Mouse (Mus musculus) heart, embryonic 16.5 days (tissue): ENCODE data around the gene P2rx7. TPM values are rescaled to one million over a fixed set of nuclear protein-coding genes. Genes with fewer than 3 reads are reported as not detected.
A peak's percentile ranks its signal among the peaks of the same experiment; 100 is the strongest.

Experiments used
- ATAC-seq: fragments of 200-750 bp; cut with Nextera tagmentation; replicated peaks from 2 replicates; pipeline ENCODE4 v1.8.0; 2017; ENCODE audit warnings: moderate number of reproducible peaks; ENCODE audit not compliant: insufficient read depth, low FRiP score; ENCODE audit errors: extremely low read depth
- H3K27ac ChIP-seq: fragments of 300-500 bp; sonication (generic); 2 replicates; pipeline ENCODE4 v1.5.1; 2014; ENCODE audit warnings: mild to moderate bottlenecking, low read length, control low read depth, moderate library complexity
- H3K27me3 ChIP-seq: fragments of 300-500 bp; sonication (generic); 2 replicates; pipeline ENCODE4 v1.6.1; 2014; ENCODE audit warnings: low read length, mixed read lengths; ENCODE audit not compliant: control insufficient read depth, insufficient read depth
- H3K36me3 ChIP-seq: fragments of 300-500 bp; sonication (generic); 2 replicates; pipeline ENCODE4 v1.6.1; 2014; ENCODE audit not compliant: control insufficient read depth, insufficient read depth
- H3K4me1 ChIP-seq: fragments of 300-500 bp; sonication (generic); 2 replicates; pipeline ENCODE4 v1.6.1; 2014; ENCODE audit warnings: low read length, mixed read lengths; ENCODE audit not compliant: control insufficient read depth, insufficient read depth
- H3K4me2 ChIP-seq: fragments of 300-500 bp; sonication (generic); 2 replicates; pipeline ENCODE4 v1.6.1; 2014; ENCODE audit warnings: low read depth, mild to moderate bottlenecking, control low read depth, low read length
- H3K4me3 ChIP-seq: fragments of 300-500 bp; sonication (generic); 2 replicates; pipeline ENCODE4 v1.5.1; 2014; ENCODE audit warnings: mild to moderate bottlenecking, control low read depth, low read length
- H3K9ac ChIP-seq: fragments of 300-500 bp; sonication (generic); 2 replicates; pipeline ENCODE4 v1.6.1; 2014; ENCODE audit warnings: low read length, control low read depth
- H3K9me3 ChIP-seq: fragments of 300-500 bp; sonication (generic); replicated peaks from 2 replicates; pipeline ENCODE4 v1.6.1; 2016; ENCODE audit warnings: low read length; ENCODE audit not compliant: control insufficient read depth
- WGBS: fragments of 180-500 bp; shearing (Covaris S2); extraction: QIAGEN DNeasy Blood & Tissue Kit; methylation state at CpG from one replicate; pipeline ENCODE4 v1.1.7; 2014; 5-methylcytosine and 5-hydroxymethylcytosine counted together
- polyA plus RNA-seq: library from polyadenylated mRNA; unstranded; fragments of >200 nt; fragmentation: Nextera tagmentation; extraction: Ambion mirVana; gene quantifications from 2 replicates; pipeline ENCODE4 v1.2.1, GENCODE M21; 2015

P2rx7 gene
- 2.0 and 2.7 TPM in 2 replicates for polyA plus RNA-seq

DNA sequence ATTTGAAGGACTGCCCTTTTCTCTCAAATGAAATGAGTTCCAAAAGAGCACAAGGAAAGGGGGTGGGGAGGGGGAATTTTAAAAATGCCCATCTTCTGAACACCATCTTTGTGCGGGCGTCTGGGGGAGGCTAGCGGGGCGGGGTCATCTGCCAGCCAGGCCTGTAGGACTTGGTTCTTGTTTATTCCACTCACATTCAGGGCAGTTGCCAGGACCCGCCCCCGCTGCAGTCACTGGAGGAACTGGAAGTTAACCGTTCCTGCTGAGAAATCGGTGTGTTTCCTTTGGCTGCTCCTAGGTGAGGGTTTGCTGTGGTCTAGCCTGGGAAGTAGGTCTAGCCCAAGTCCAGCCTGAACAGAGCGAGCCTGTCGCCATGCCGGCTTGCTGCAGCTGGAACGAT, at the start of gene P2rx7:
P2rx7 (plus strand) TSS at position 211 of the 400 bp plus-strand sequence.
- Histone ChIP-seq H3K36me3 (no peaks in the 10 kb centered on the region), H3K9ac (peak within 1 kb of the TSS; percentile 39; the same call in 1 of the 2 replicates), H3K9me3 (no peaks in the 10 kb centered on the region), H3K4me3 (peak within 1 kb of the TSS; percentile 1; the same call in 1 of the 2 replicates), H3K4me1 (no peaks in the 10 kb centered on the region; the same call in 1 of the 2 replicates), H3K4me2 (peak within 1 kb of the TSS; percentile 27; the same call in 1 of the 2 replicates), H3K27ac (peak within 1 kb of the TSS; percentile 8; the same call in 1 of the 2 replicates), H3K27me3 (no peaks in the 10 kb centered on the region)
- no peak for ATAC-seq
- 66% methylated on average over 12 of the region's 12 CpGs for WGBS

GRCm38 (mm10) chr5:122595470-122595869, 48.2 kb upstream of the P2rx7 start:
- no peak for ATAC-seq
- H3K27ac ChIP-seq, result no peak overlapping the region
- peaks cover 35% of the 10 kb centered on the region for H3K36me3 ChIP-seq
- no peak overlapping the region for H3K4me3 ChIP-seq
- H3K27me3 ChIP-seq, result no peaks in the 10 kb centered on the region
- H3K9me3 ChIP-seq, result 0 out of 2 replicates have a peak, but pooled peaks cover 2% of the 10 kb centered on the region
- H3K4me2 ChIP-seq, result no peak overlapping the region
- no peaks in the 10 kb centered on the region for H3K4me1 ChIP-seq
- H3K9ac ChIP-seq, result no peak overlapping the region
- 85% methylated on average over 4 of the region's 4 CpGs for WGBS

GRCm38 (mm10) chr5:122602233-122602632, 41.5 kb upstream of the P2rx7 start:
- Histone ChIP-seq H3K4me1 (peaks cover 18% of the 10 kb centered on the region), H3K27me3 (no peaks in the 10 kb centered on the region), H3K27ac (peak overlapping the region; percentile 84), H3K4me2 (peak overlapping the region; percentile 31), H3K4me3 (no peak overlapping the region), H3K36me3 (peaks cover 18% of the 10 kb centered on the region), H3K9me3 (0 out of 2 replicates have a peak, but pooled peaks cover 2% of the 10 kb centered on the region), H3K9ac (peak overlapping the region; percentile 54)
- WGBS, result 21% methylated on average over 11 of the region's 11 CpGs
- peak; percentile 76 for ATAC-seq

GRCm38 (mm10) chr5:122604894-122605293, 38.8 kb upstream of the P2rx7 start:
- Histone ChIP-seq H3K27me3 (no peaks in the 10 kb centered on the region), H3K9ac (no peak overlapping the region), H3K36me3 (peaks cover 17% of the 10 kb centered on the region; the same call in 1 of the 2 replicates), H3K9me3 (no peaks in the 10 kb centered on the region), H3K4me1 (peaks cover 18% of the 10 kb centered on the region), H3K27ac (peak overlapping the region; percentile 46; the same call in 1 of the 2 replicates), H3K4me2 (no peak overlapping the region), H3K4me3 (no peak overlapping the region)
- ATAC-seq, result no peak
- WGBS, result 56% methylated on average over 2 of the region's 2 CpGs

GRCm38 (mm10) chr5:122611651-122612050, 32.1 kb upstream of the P2rx7 start:
- Histone ChIP-seq H3K27me3 (no peaks in the 10 kb centered on the region), H3K9ac (no peak overlapping the region), H3K9me3 (no peaks in the 10 kb centered on the region), H3K4me2 (no peak overlapping the region), H3K4me3 (no peak overlapping the region), H3K36me3 (peaks cover 19% of the 10 kb centered on the region; the same call in 1 of the 2 replicates), H3K4me1 (peaks cover 8% of the 10 kb centered on the region), H3K27ac (peak overlapping the region; percentile 5)
- 56% methylated on average over 5 of the region's 5 CpGs for WGBS
- ATAC-seq, result no peak

GRCm38 (mm10) chr5:122613908-122614732, 29.6 kb upstream of the P2rx7 start, which contains the start of gene Ift81:
Ift81 (minus strand) TSS chr5:122614518.
- Histone ChIP-seq H3K4me2 (peak within 1 kb of the TSS; percentile 74), H3K9ac (peak within 1 kb of the TSS; percentile 89), H3K4me3 (peak within 1 kb of the TSS; percentile 96), H3K9me3 (no peaks in the 10 kb centered on the region), H3K36me3 (peaks cover 8% of the 10 kb centered on the region; the same call in 1 of the 2 replicates), H3K27ac (peak within 1 kb of the TSS; percentile 96), H3K4me1 (peaks cover 18% of the 10 kb centered on the region), H3K27me3 (no peaks in the 10 kb centered on the region)
- WGBS, result 3% methylated on average over 66 of the region's 67 CpGs
- peak; percentile 93 for ATAC-seq

DNA sequence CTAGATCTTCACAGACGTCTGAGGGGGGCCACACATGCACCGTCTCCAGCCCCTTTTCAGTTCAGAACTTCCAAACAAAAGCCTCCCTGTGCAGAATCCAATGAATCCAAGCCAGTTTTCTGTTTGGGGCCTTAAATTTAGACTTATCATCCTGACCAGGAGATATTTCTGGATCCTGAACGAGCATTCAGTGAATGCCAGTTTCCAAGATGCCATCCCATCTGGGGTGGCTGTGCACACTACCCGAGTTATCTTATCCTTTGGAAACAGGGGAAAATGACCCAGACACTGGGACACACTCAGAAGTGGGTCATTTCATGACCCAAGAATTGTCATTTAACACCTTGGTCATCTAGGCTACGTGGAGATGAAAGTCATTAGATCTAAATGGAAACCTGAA, 26.0 kb upstream of the P2rx7 start:
- Histone ChIP-seq H3K27ac (peak overlapping the region; percentile 49; the same call in 1 of the 2 replicates), H3K36me3 (no peaks in the 10 kb centered on the region), H3K4me3 (no peak overlapping the region), H3K4me2 (no peak overlapping the region), H3K9me3 (no peaks in the 10 kb centered on the region), H3K27me3 (no peaks in the 10 kb centered on the region), H3K4me1 (peaks cover 41% of the 10 kb centered on the region), H3K9ac (no peak overlapping the region)
- no peak for ATAC-seq
- 62% methylated on average over 5 of the region's 5 CpGs for WGBS

DNA sequence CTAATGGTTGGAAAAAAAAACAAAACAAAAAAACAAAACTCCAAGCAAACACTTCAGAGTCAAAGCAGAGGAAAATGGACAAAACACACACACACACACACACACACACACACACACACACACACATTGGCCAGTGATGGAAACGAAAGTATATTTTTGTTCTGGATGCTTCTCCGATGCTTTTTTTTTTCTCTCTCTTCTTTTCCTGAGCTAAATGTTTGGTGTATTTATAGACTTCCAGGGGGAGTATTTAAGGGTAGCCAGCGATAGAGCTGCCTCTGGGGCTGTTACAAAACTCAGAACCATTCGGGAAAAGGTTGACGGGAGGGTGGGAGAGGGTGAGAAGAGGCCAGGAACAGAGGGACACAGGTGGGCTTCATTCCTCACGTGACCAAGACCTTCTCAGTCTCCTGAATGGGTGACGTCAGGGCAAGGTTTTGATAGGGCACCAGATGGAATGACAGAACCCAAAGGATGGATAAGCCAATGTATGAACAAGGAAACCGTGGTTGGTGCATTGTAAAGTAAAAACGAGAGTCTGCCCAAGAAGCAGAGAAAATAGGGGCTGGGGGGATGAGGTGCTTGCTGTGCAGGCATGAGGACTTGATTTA, 23.9 kb upstream of the P2rx7 start:
- H3K4me1 ChIP-seq, result peaks cover 38% of the 10 kb centered on the region
- H3K4me2 ChIP-seq, result peak overlapping the region; percentile 11; the same call in 1 of the 2 replicates
- H3K9me3 ChIP-seq, result no peaks in the 10 kb centered on the region
- H3K27ac ChIP-seq, result peak overlapping the region; percentile 98
- no peaks in the 10 kb centered on the region for H3K27me3 ChIP-seq
- H3K4me3 ChIP-seq, result no peak overlapping the region
- ATAC-seq, result no peak
- peak overlapping the region; percentile 5; the same call in 1 of the 2 replicates for H3K9ac ChIP-seq
- H3K36me3 ChIP-seq, result no peaks in the 10 kb centered on the region
- WGBS, result 43% methylated on average over 9 of the region's 9 CpGs
